In genomic region chr19:47502563-47502962, GRCm38 (mm10) we compare ENCODE assay signal across 9 mouse cellular contexts. TPM values are rescaled to one million over a fixed set of nuclear protein-coding genes. Genes with fewer than 3 reads are reported as not detected.
A peak's percentile ranks its signal among the peaks of the same experiment; 100 is the strongest.
DNase-seq lines count a peak whose midpoint lies in the region; ATAC-seq and TF ChIP-seq lines count a peak whose summit lies in the region.
"Had no signal": no experiment of that assay in that cellular context is flagged by ENCODE, and none has a peak within 500 bp of the region (broad histone marks: within the 10 kb centered on the region; RNA-seq: fewer than 3 reads in every experiment).

No protein-coding gene starts in this region.

- 0 out of 2 replicates have a peak, but pooled peaks cover 2% of the 10 kb centered on the region for H3K4me1 ChIP-seq in hindbrain, postnatal 0 days (ENCODE audit: insufficient read depth, low read length)
- peaks cover 14% of the 10 kb centered on the region for H3K4me1 ChIP-seq in hindbrain, embryonic 10.5 days (replicated peaks)
- H3K4me1 ChIP-seq in ES-Bruce4 (ENCODE audit: control insufficient read depth, insufficient read depth, low read length), result no peaks in the 10 kb centered on the region
- peaks cover 3% of the 10 kb centered on the region; the same call in 1 of the 2 replicates for H3K4me1 ChIP-seq in embryonic fibroblast, embryonic 13.5 days (ENCODE audit: control insufficient read depth, insufficient read depth, low read length)

- no peak overlapping the region for H3K4me3 ChIP-seq in hindbrain, postnatal 0 days (ENCODE audit: low read length)
- no peak overlapping the region for H3K4me3 ChIP-seq in hindbrain, embryonic 10.5 days
- no peak overlapping the region for H3K4me3 ChIP-seq in ES-Bruce4 (ENCODE audit: low read depth, low read length)
- H3K4me3 ChIP-seq in embryonic fibroblast, embryonic 13.5 days (ENCODE audit: insufficient read depth, low read length), result no peak overlapping the region

- no peaks in the 10 kb centered on the region for H3K9me3 ChIP-seq in hindbrain, postnatal 0 days (ENCODE audit: low read length)
- H3K9me3 ChIP-seq in hindbrain, embryonic 10.5 days, result no peaks in the 10 kb centered on the region
- H3K9me3 ChIP-seq in ES-Bruce4 (replicated peaks; ENCODE audit: control insufficient read depth, insufficient read depth, low read length, poor library complexity, severe bottlenecking), result no peaks in the 10 kb centered on the region

- H3K4me2 ChIP-seq in hindbrain, postnatal 0 days (ENCODE audit: low read depth, low read length), result no peak overlapping the region

- ATAC-seq in hindbrain, postnatal 0 days, result no peak

- no peak overlapping the region for H3K9ac ChIP-seq in hindbrain, postnatal 0 days (replicated peaks; ENCODE audit: low read length)
- H3K9ac ChIP-seq in ES-Bruce4 (ENCODE audit: low read depth, poor library complexity, severe bottlenecking), result no peak overlapping the region

- H3K27me3 ChIP-seq in hindbrain, postnatal 0 days (ENCODE audit: insufficient read depth, low read length), result no peaks in the 10 kb centered on the region
- no peaks in the 10 kb centered on the region for H3K27me3 ChIP-seq in hindbrain, embryonic 10.5 days (ENCODE audit: insufficient read depth, poor library complexity, severe bottlenecking)
- no peaks in the 10 kb centered on the region for H3K27me3 ChIP-seq in ES-Bruce4 (ENCODE audit: control insufficient read depth, insufficient read depth, low read length, poor library complexity, severe bottlenecking)

- 75% methylated on average over 8 of the region's 8 CpGs for WGBS in hindbrain, postnatal 0 days
- WGBS in hindbrain, embryonic 10.5 days, result 71% methylated on average over 8 of the region's 8 CpGs

- no peak overlapping the region for H3K27ac ChIP-seq in hindbrain, postnatal 0 days
- H3K27ac ChIP-seq in hindbrain, embryonic 10.5 days, result no peak overlapping the region
- H3K27ac ChIP-seq in ES-Bruce4 (ENCODE audit: insufficient read depth, low read length), result no peak overlapping the region
- no peak overlapping the region for H3K27ac ChIP-seq in embryonic fibroblast, embryonic 13.5 days (ENCODE audit: insufficient read depth, low read length)

- TF ChIP-seq EP300 in ES-Bruce4 (IDR thresholded peaks at IDR 0.05; ENCODE audit: insufficient read depth, low read depth, low read length), result no peak

- peak; percentile 64 for DNase-seq in hindbrain, postnatal 0 days (ENCODE audit: low spot score)
- no peak for DNase-seq in hindbrain, embryonic 10.5 days (ENCODE audit: low spot score)
- peak; percentile 81 for DNase-seq in 3T3-L1 (ENCODE audit: low read depth, low spot score)
- no peak for DNase-seq in testis, postnatal 10 days (ENCODE audit: low spot score)
- no peak for DNase-seq in cerebellum, postnatal 36 days
- DNase-seq in cerebellum, adult 11-12 months, result no peak
- DNase-seq: adrenal gland, adult 8-10 months had no signal

- no peaks in the 10 kb centered on the region for H3K36me3 ChIP-seq in hindbrain, postnatal 0 days (ENCODE audit: insufficient read depth, low read length)
- peaks cover 30% of the 10 kb centered on the region for H3K36me3 ChIP-seq in hindbrain, embryonic 10.5 days
- H3K36me3 ChIP-seq in ES-Bruce4 (ENCODE audit: control insufficient read depth, insufficient read depth, low read length, poor library complexity, severe bottlenecking), result no peaks in the 10 kb centered on the region

- no peak for TF ChIP-seq POLR2A in ES-Bruce4 (IDR thresholded peaks at IDR 0.05; ENCODE audit: insufficient read depth, low read length)
- no peak for TF ChIP-seq POLR2A in embryonic fibroblast, embryonic 13.5 days (IDR thresholded peaks at IDR 0.05; ENCODE audit: low read depth, low read length)

- peak; percentile 73 for TF ChIP-seq CTCF in hindbrain, postnatal 0 days (IDR thresholded peaks at IDR 0.05; ENCODE audit: low read depth)
- TF ChIP-seq CTCF in ES-Bruce4 (IDR thresholded peaks at IDR 0.05; ENCODE audit: low read depth, low read length), result peak; percentile 26
- TF ChIP-seq CTCF in embryonic fibroblast, embryonic 13.5 days (IDR thresholded peaks at IDR 0.05; ENCODE audit: borderline replicate concordance, insufficient read depth, low read length), result 0 out of 2 replicates have a peak, but pooled peaks have one; percentile 7

RNA-seq across cellular contexts. Expression of gene Stn1, which starts 34.7 kb away (rescaled TPM):
- total RNA-seq in hindbrain, postnatal 0 days (2014; rRNA removed), result 19.1 and 44.5 TPM in 2 replicates
- polyA plus RNA-seq in hindbrain, postnatal 0 days (2015; fragmentation: Nextera tagmentation; extraction: Ambion mirVana), result 20.9 and 22.7 TPM in 2 replicates
- polyA plus RNA-seq in hindbrain, embryonic 10.5 days (2016; fragmentation: Nextera tagmentation; extraction: Ambion mirVana), result 60.9 and 63.5 TPM in 2 replicates
- 41.4 and 44.9 TPM in 2 replicates for polyA plus RNA-seq in ES-Bruce4 (2011; ENCODE audit: insufficient read depth, insufficient read length, low read depth, missing spikeins)
- 26.9 and 30.1 TPM in 2 replicates for polyA plus RNA-seq in embryonic fibroblast, embryonic 13.5 days (2011; ENCODE audit: insufficient read length, low read depth, missing spikeins)

RNA-seq across cellular contexts. Expression of gene Sh3pxd2a, which starts 38.4 kb away (rescaled TPM):
- total RNA-seq in hindbrain, postnatal 0 days (2014; rRNA removed), result 21.9 and 25.5 TPM in 2 replicates
- polyA plus RNA-seq in hindbrain, postnatal 0 days (2015; fragmentation: Nextera tagmentation; extraction: Ambion mirVana), result 1.4 and 1.8 TPM in 2 replicates
- 2.7 TPM in 2 replicates for polyA plus RNA-seq in hindbrain, embryonic 10.5 days (2016; fragmentation: Nextera tagmentation; extraction: Ambion mirVana)
- 47.6 and 51.9 TPM in 2 replicates for polyA plus RNA-seq in ES-Bruce4 (2011; ENCODE audit: insufficient read depth, insufficient read length, low read depth, missing spikeins)
- polyA plus RNA-seq in embryonic fibroblast, embryonic 13.5 days (2011; ENCODE audit: insufficient read length, low read depth, missing spikeins), result 150 and 157 TPM in 2 replicates

Comparison
In these comparisons a context has a peak if more than half of its experiments do, and no peak if none do; other contexts are left out.
1. DNase-seq: peak in hindbrain, postnatal 0 days (single experiment) and 3T3-L1 (single experiment); none in hindbrain, embryonic 10.5 days (single experiment), testis, postnatal 10 days (single experiment), cerebellum, postnatal 36 days (0 of 2) and cerebellum, adult 11-12 months (single experiment).
2. CTCF ChIP-seq: peak in every context shown above with its lines; median percentile 73 in hindbrain, postnatal 0 days; 26 in ES-Bruce4; 7 in embryonic fibroblast, embryonic 13.5 days.
3. RNA of gene Sh3pxd2a, which starts 38.4 kb away (polyA plus RNA-seq): 150 to 157 TPM in embryonic fibroblast, embryonic 13.5 days and 47.6 to 51.9 TPM in ES-Bruce4; 2.7 TPM in hindbrain, embryonic 10.5 days and 1.4 to 1.8 TPM in hindbrain, postnatal 0 days; every median in the first group is over 10 times any median in the second.